Mouse (Mus musculus): Measurements from ENCODE around the gene Ptx3.

DNA sequence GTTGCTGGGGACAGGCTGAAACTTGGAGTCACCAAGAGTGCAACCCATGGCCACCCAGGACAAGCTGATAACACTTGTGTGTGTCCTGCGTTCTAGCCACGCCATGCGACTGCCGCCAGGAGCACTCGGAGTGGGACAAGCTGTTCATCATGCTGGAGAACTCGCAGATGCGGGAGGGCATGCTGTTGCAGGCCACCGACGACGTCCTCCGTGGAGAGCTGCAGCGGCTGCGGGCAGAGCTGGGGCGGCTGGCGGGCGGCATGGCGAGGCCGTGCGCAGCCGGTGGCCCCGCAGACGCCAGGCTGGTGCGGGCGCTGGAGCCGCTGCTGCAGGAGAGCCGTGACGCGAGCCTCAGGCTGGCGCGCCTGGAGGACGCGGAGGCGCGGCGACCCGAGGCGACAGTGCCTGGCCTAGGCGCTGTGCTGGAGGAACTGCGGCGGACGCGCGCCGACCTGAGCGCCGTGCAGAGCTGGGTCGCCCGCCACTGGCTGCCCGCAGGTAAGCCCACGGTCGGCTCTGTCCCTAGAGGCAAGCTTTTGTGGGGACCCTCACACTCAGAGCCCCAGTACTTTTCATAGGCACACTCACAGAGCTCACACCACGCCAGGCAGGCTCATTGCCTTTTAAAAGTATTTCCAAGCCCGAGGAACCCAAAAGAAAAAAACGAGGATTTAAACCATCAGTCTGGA, 988 bp downstream of the Ptx3 start:
- no peak for TF ChIP-seq EP300 (IDR thresholded peaks at IDR 0.05; ENCODE audit: insufficient read depth, low read depth, low read length)
- TF ChIP-seq POLR2A (IDR thresholded peaks at IDR 0.05; ENCODE audit: insufficient read depth, low read length) = no peak
- TF ChIP-seq CTCF (IDR thresholded peaks at IDR 0.05; ENCODE audit: low read depth, low read length) = no peak

Measured in ES-Bruce4 (cell line).